Mouse (Mus musculus): ENCODE measurements around the gene Cacna1s.

GRCm38 (mm10) chr1:136133570-136134240 lies 81.2 kb downstream of the Cacna1s start:
- TF ChIP-seq ZNF384 (IDR thresholded peaks at IDR 0.05; ENCODE audit: low read depth, low read length) (no peak), CHD2 (IDR thresholded peaks at IDR 0.05; ENCODE audit: low read depth, low read length) (no peak)

Measured in ES-E14 (cell line).